Mouse (Mus musculus) ovary, adult 2 months (tissue): ENCODE data around the gene Zfp319. TPM values are rescaled to one million over a fixed set of nuclear protein-coding genes. Genes with fewer than 3 reads are reported as not detected.

Experiments used
- polyA plus RNA-seq: library from polyadenylated mRNA; depleted of rRNA; stranded (reverse); fragments of >200 nt; gene quantifications from 2 replicates; pipeline ENCODE4 v1.2.3, GENCODE M21; 2012; rRNA removed

The Zfp319 gene
- 18.1 and 18.8 TPM in 2 replicates for polyA plus RNA-seq

GRCm38 (mm10) chr8:95331720-95332436 lies at the start of gene Zfp319, which contains the start of gene Usb1:
Gene Zfp319 (minus strand): TSS chr8:95331950.
Gene Usb1 (plus strand): TSS chr8:95332284.

GRCm38 (mm10) chr8:95352151-95352870 lies 20.6 kb upstream of the Zfp319 start, which contains the start of gene Mmp15:
Gene Mmp15 (plus strand): TSS chr8:95352268.

GRCm38 (mm10) chr8:95310342-95310970 lies 21.3 kb downstream of the Zfp319 start, which contains the start of gene Tepp:
Gene Tepp (plus strand): TSS chr8:95310566.

GRCm38 (mm10) chr8:95306431-95306830 lies 25.3 kb downstream of the Zfp319 start, which contains the start of gene Cngb1:
Gene Cngb1 (minus strand): TSS chr8:95306585.

Other genes starting within 250 kb of the Zfp319 start
- 104 and 109 TPM in 2 replicates for gene Kifc3, start 129.1 kb downstream of the Zfp319 start, polyA plus RNA-seq
- gene Cngb1, start 25.4 kb downstream of the Zfp319 start, polyA plus RNA-seq, result 3.2 and 4.2 TPM in 2 replicates
- 0.62 and 0.83 TPM in 2 replicates for gene Tepp, start 21.4 kb downstream of the Zfp319 start, polyA plus RNA-seq
- 33.4 and 40.9 TPM in 2 replicates for gene Usb1, start 334 bp upstream of the Zfp319 start, polyA plus RNA-seq
- 23.5 and 29.9 TPM in 2 replicates for gene Mmp15, start 20.3 kb upstream of the Zfp319 start, polyA plus RNA-seq
- 111 and 127 TPM in 2 replicates for gene Cfap20, start 102.9 kb upstream of the Zfp319 start, polyA plus RNA-seq
- gene Csnk2a2, start 158.1 kb upstream of the Zfp319 start, polyA plus RNA-seq, result 16.6 and 19.0 TPM in 2 replicates
- 1.1 and 1.5 TPM in 2 replicates for gene Ccdc113, start 202.1 kb upstream of the Zfp319 start, polyA plus RNA-seq
- gene Prss54, start 244.4 kb upstream of the Zfp319 start, polyA plus RNA-seq, result not detected in 2 replicates